Mouse (Mus musculus): ENCODE results near the gene Rps6kb1. TPM values are rescaled to one million over a fixed set of nuclear protein-coding genes. Genes with fewer than 3 reads are reported as not detected.

Gene Rps6kb1
- polyA plus RNA-seq, 1 experiment from 2014 or later, result 37.9 TPM

DNA sequence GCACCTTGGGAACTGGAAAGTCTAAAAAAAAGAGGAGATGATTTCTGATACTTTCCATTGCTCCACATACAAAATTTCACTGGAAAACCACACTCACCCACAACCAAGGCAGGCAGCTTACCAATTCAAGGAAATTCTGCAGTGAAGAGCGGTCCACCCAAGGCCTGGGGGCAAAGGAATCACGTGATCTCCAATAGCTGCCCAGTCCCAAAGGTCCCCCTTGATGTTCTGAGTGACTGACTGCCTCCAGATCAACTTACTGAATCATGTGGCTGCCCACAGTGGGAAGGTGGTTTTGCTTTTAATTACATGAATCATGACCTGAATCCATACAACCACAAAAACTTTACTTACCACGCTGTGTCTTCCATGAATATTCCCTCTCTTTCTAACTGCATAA is 27.4 kb downstream of the Rps6kb1 start:
- ATAC-seq, result no peak
- Histone ChIP-seq H3K9ac (ENCODE audit: low read depth, low read length) (no peak overlapping the region), H3K9me3 (ENCODE audit: control insufficient read depth) (no peaks in the 10 kb centered on the region), H3K36me3 (ENCODE audit: control insufficient read depth, insufficient read depth) (peaks cover 61% of the 10 kb centered on the region), H3K27ac (ENCODE audit: low read depth, low read length) (no peak overlapping the region), H3K27me3 (replicated peaks; ENCODE audit: control insufficient read depth, insufficient read depth, low read length) (no peaks in the 10 kb centered on the region), H3K4me2 (replicated peaks; ENCODE audit: low read depth) (no peak overlapping the region), H3K4me1 (replicated peaks; ENCODE audit: control insufficient read depth, insufficient read depth, low read length) (no peaks in the 10 kb centered on the region), H3K4me3 (ENCODE audit: low read depth, low read length) (no peak overlapping the region)
- WGBS, result 95% methylated on average over 3 of the region's 3 CpGs
- no peak for TF ChIP-seq CTCF (IDR thresholded peaks at IDR 0.05; ENCODE audit: low read depth)

DNA sequence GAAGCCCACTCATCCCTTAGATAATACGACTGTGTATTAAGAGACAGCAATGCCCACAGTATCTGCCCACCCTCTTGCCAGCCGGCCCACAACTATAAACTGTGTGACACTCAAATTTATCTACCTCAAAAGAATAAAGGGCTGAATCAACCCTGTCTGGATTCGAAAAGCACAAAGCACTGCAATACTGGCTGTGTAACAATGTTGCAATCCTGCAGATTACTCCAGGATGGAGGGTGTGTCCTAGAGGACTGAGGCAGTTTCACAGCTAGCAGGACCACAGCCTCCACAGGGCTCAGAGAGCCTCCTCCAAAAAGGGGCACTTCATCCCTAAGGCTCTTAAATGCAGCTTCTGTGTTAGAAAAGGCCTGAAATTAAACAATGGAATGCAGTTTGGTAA is 28.0 kb downstream of the Rps6kb1 start:
- no peaks in the 10 kb centered on the region for H3K27me3 ChIP-seq (replicated peaks; ENCODE audit: control insufficient read depth, insufficient read depth, low read length)
- H3K4me2 ChIP-seq (replicated peaks; ENCODE audit: low read depth), result no peak overlapping the region
- no peak overlapping the region for H3K4me3 ChIP-seq (ENCODE audit: low read depth, low read length)
- H3K36me3 ChIP-seq (ENCODE audit: control insufficient read depth, insufficient read depth), result peaks cover 55% of the 10 kb centered on the region
- WGBS, result 78% methylated on average over 3 of the region's 3 CpGs
- H3K27ac ChIP-seq (ENCODE audit: low read depth, low read length), result no peak overlapping the region
- ATAC-seq, result no peak
- H3K4me1 ChIP-seq (replicated peaks; ENCODE audit: control insufficient read depth, insufficient read depth, low read length), result no peaks in the 10 kb centered on the region
- no peak overlapping the region for H3K9ac ChIP-seq (ENCODE audit: low read depth, low read length)
- TF ChIP-seq CTCF (IDR thresholded peaks at IDR 0.05; ENCODE audit: low read depth), result no peak
- no peaks in the 10 kb centered on the region for H3K9me3 ChIP-seq (ENCODE audit: control insufficient read depth)

DNA sequence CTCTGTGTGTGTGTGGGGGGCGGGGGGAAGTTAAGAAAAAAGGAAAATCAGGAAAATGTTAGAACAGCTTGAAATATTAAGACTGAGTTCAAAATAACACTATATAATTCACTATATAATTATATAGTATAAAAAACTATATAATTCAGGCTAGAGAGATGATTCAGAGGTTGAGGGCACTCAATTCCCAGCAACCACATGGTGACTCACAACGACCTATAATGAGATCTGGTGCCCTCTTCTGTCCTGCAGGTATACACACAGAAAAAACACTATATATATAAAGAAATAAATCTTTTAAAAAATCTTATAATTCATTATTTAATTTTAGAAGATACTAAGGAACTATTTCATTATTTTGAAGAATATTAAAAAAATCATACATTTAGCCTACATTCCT is 36.6 kb downstream of the Rps6kb1 start:
- Histone ChIP-seq H3K9ac (ENCODE audit: low read depth, low read length) (no peak overlapping the region), H3K4me1 (replicated peaks; ENCODE audit: control insufficient read depth, insufficient read depth, low read length) (no peaks in the 10 kb centered on the region), H3K27me3 (replicated peaks; ENCODE audit: control insufficient read depth, insufficient read depth, low read length) (no peaks in the 10 kb centered on the region), H3K36me3 (ENCODE audit: control insufficient read depth, insufficient read depth) (peaks cover 66% of the 10 kb centered on the region), H3K4me2 (replicated peaks; ENCODE audit: low read depth) (no peak overlapping the region), H3K4me3 (ENCODE audit: low read depth, low read length) (no peak overlapping the region), H3K27ac (ENCODE audit: low read depth, low read length) (no peak overlapping the region), H3K9me3 (ENCODE audit: control insufficient read depth) (no peaks in the 10 kb centered on the region)
- WGBS, result 87% methylated on average over 2 of the region's 2 CpGs
- no peak for TF ChIP-seq CTCF (IDR thresholded peaks at IDR 0.05; ENCODE audit: low read depth)
- ATAC-seq, result no peak

DNA sequence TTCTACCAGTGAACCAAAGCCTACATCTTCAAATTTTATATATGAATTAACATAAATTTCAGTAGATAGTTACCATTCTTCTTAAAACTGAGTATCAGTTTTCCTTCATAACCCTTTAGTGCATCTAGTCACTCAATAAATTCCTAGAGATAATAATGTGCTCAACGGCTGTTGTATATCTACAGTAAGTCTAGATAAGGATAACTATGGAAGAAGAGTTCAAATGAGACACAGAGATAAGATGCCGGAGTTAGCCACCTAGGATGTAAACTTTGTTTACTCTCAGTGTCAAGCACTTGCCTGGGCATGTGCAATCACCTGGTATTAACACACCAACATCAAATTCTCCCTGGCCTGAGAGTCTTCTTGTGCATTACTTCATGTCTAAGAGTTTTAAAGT is 37.3 kb downstream of the Rps6kb1 start:
- Histone ChIP-seq H3K4me3 (ENCODE audit: low read depth, low read length) (no peak overlapping the region), H3K27ac (ENCODE audit: low read depth, low read length) (no peak overlapping the region), H3K9me3 (ENCODE audit: control insufficient read depth) (no peaks in the 10 kb centered on the region), H3K4me1 (replicated peaks; ENCODE audit: control insufficient read depth, insufficient read depth, low read length) (no peaks in the 10 kb centered on the region), H3K27me3 (replicated peaks; ENCODE audit: control insufficient read depth, insufficient read depth, low read length) (no peaks in the 10 kb centered on the region), H3K4me2 (replicated peaks; ENCODE audit: low read depth) (no peak overlapping the region), H3K36me3 (ENCODE audit: control insufficient read depth, insufficient read depth) (peaks cover 70% of the 10 kb centered on the region), H3K9ac (ENCODE audit: low read depth, low read length) (no peak overlapping the region)
- WGBS, result 41% methylated on average over 2 of the region's 2 CpGs
- ATAC-seq, result no peak
- no peak for TF ChIP-seq CTCF (IDR thresholded peaks at IDR 0.05; ENCODE audit: low read depth)

DNA sequence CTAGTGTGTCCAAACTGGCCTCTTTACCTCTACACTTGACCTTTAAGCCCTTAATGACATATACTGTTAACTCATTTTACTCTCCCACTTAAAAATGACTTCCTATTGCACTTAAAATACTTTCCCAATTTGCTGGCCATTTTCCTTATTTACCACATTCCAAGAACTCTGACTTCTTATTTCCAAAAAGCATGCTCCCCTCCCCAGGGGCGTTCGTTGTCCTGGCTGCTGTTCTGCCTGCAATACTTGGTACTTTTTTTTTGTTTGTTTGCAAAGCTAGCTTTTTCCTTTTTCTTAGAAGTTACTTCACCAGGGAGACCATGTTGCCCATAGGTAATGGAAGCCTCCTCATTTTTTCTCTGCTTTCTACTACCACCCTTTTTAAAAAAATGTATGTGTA is 41.5 kb downstream of the Rps6kb1 start:
- TF ChIP-seq CTCF (IDR thresholded peaks at IDR 0.05; ENCODE audit: low read depth), result no peak
- Histone ChIP-seq H3K4me3 (ENCODE audit: low read depth, low read length) (no peak overlapping the region), H3K27me3 (replicated peaks; ENCODE audit: control insufficient read depth, insufficient read depth, low read length) (no peaks in the 10 kb centered on the region), H3K36me3 (ENCODE audit: control insufficient read depth, insufficient read depth) (peaks cover 57% of the 10 kb centered on the region), H3K4me1 (replicated peaks; ENCODE audit: control insufficient read depth, insufficient read depth, low read length) (no peaks in the 10 kb centered on the region), H3K9me3 (ENCODE audit: control insufficient read depth) (no peaks in the 10 kb centered on the region), H3K4me2 (replicated peaks; ENCODE audit: low read depth) (no peak overlapping the region), H3K9ac (ENCODE audit: low read depth, low read length) (no peak overlapping the region), H3K27ac (ENCODE audit: low read depth, low read length) (no peak overlapping the region)
- 86% methylated on average over 2 of the region's 2 CpGs for WGBS
- no peak for ATAC-seq

DNA sequence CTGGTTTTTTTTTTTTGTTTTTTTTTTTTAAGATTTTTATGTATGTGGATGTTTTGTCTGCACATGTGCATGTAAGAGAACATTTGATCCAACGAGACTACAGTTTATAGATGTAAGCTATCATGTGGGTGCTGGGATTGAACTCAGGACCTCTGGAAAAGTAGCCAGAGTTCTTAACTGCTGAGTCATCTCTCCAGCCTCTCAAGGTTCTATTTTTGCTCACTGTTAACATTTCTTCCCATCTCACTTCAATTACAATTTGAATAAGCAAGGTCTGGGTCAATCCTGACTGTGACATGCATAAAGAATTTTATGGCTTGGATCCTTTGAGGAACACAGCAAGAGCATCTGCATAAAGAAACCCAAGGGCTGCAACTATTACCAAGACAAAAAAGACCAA is 43.8 kb downstream of the Rps6kb1 start:
- H3K9ac ChIP-seq (ENCODE audit: low read depth, low read length), result no peak overlapping the region
- WGBS, result 68% methylated on average over 1 of the region's 1 CpGs
- no peak for TF ChIP-seq CTCF (IDR thresholded peaks at IDR 0.05; ENCODE audit: low read depth)
- H3K27me3 ChIP-seq (replicated peaks; ENCODE audit: control insufficient read depth, insufficient read depth, low read length), result no peaks in the 10 kb centered on the region
- H3K4me1 ChIP-seq (replicated peaks; ENCODE audit: control insufficient read depth, insufficient read depth, low read length), result no peaks in the 10 kb centered on the region
- H3K9me3 ChIP-seq (ENCODE audit: control insufficient read depth), result no peaks in the 10 kb centered on the region
- H3K4me2 ChIP-seq (replicated peaks; ENCODE audit: low read depth), result no peak overlapping the region
- no peak overlapping the region for H3K4me3 ChIP-seq (ENCODE audit: low read depth, low read length)
- H3K27ac ChIP-seq (ENCODE audit: low read depth, low read length), result no peak overlapping the region
- no peak for ATAC-seq
- H3K36me3 ChIP-seq (ENCODE audit: control insufficient read depth, insufficient read depth), result peaks cover 51% of the 10 kb centered on the region

DNA sequence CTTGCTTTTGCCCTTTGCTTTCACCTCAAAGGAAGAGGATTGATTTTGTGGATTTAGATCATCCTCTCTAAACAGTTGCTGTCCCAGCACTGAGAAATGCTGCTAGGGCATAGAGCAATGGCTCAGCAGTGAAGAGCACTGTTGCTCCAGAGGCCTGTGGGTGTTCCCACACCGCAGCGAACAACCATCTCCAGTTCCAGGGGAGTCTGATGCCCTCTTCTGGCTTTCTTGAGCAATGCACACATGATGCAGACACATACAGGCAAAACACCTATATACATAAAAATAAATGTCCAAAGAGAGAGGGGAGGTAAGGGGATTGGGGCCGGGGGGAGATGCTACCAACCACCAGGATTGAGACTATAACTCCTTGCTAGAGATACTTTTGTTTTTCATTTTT is 46.7 kb downstream of the Rps6kb1 start:
- no peak overlapping the region for H3K27ac ChIP-seq (ENCODE audit: low read depth, low read length)
- H3K9ac ChIP-seq (ENCODE audit: low read depth, low read length), result no peak overlapping the region
- no peaks in the 10 kb centered on the region for H3K9me3 ChIP-seq (ENCODE audit: control insufficient read depth)
- ATAC-seq, result no peak
- peaks cover 49% of the 10 kb centered on the region for H3K36me3 ChIP-seq (ENCODE audit: control insufficient read depth, insufficient read depth)
- WGBS, result 79% methylated on average over 3 of the region's 3 CpGs
- no peaks in the 10 kb centered on the region for H3K27me3 ChIP-seq (replicated peaks; ENCODE audit: control insufficient read depth, insufficient read depth, low read length)
- H3K4me1 ChIP-seq (replicated peaks; ENCODE audit: control insufficient read depth, insufficient read depth, low read length), result no peaks in the 10 kb centered on the region
- H3K4me2 ChIP-seq (replicated peaks; ENCODE audit: low read depth), result no peak overlapping the region
- TF ChIP-seq CTCF (IDR thresholded peaks at IDR 0.05; ENCODE audit: low read depth), result peak; percentile 53
- H3K4me3 ChIP-seq (ENCODE audit: low read depth, low read length), result no peak overlapping the region
